Comparison of ENCODE assay signal across 10 mouse cellular contexts in genomic region chr7:16155132-16155872, GRCm38 (mm10). TPM values are rescaled to one million over a fixed set of nuclear protein-coding genes. Genes with fewer than 3 reads are reported as not detected.
DNase-seq lines count a peak whose midpoint lies in the region; ATAC-seq lines count a peak whose summit lies in the region.
"Had no signal": no experiment of that assay in that cellular context is flagged by ENCODE, and none has a peak within 500 bp of the region (broad histone marks: within the 10 kb centered on the region; RNA-seq: fewer than 3 reads in every experiment).

No protein-coding gene starts in this region.

- no peak for DNase-seq in frontal cortex, postnatal 10 days (ENCODE audit: low spot score in 2 of 2)
- peak; percentile 63 for DNase-seq in right cerebral cortex, adult 18-20 months
- DNase-seq in right cerebral cortex, postnatal 25 days, result no peak
- peak; percentile 68 to 79 for DNase-seq in heart, adult 18-20 months
- no peak for DNase-seq in spleen, postnatal 36 days (ENCODE audit: low spot score in 2 of 2)

- peak; percentile 18; the same call in 1 of the 2 replicates for ATAC-seq in frontal cortex, adult (ENCODE audit: low TSS enrichment)
- no peak for ATAC-seq in CD4-positive, CD25-positive, alpha-beta regulatory T cell, adult 4 months

RNA-seq across cellular contexts. Expression of gene Meis3, which starts 19.6 kb away (rescaled TPM):
- total RNA-seq in heart, adult 18-20 months (2021), result 1 to 10 TPM; 4.8 to 6.1 TPM
- 10 to 100 TPM; 23.0 to 26.2 TPM for polyA plus RNA-seq in CD4-positive, CD25-positive, alpha-beta regulatory T cell, adult 4 months (2017; shearing (Covaris generic))

RNA-seq across cellular contexts. Expression of gene Slc8a2, which starts 25.7 kb away (rescaled TPM):
- total RNA-seq in heart, adult 18-20 months (2021), result under 1 TPM; 0.72 to 0.85 TPM
- not detected for polyA plus RNA-seq in CD4-positive, CD25-positive, alpha-beta regulatory T cell, adult 4 months (2017; shearing (Covaris generic))
- total RNA-seq: liver, adult 2 months; megakaryocyte-erythroid progenitor cell, adult 5-6 weeks had no signal
- polyA plus RNA-seq: erythroblast, embryonic 14.5 days had no signal

RNA-seq across cellular contexts. Expression of gene Kptn, which starts 35.6 kb away (rescaled TPM):
- 10 to 100 TPM; 19.0 to 21.0 TPM for total RNA-seq in heart, adult 18-20 months (2021)
- 10 to 100 TPM; 22.0 to 32.9 TPM for polyA plus RNA-seq in CD4-positive, CD25-positive, alpha-beta regulatory T cell, adult 4 months (2017; shearing (Covaris generic))

RNA-seq across cellular contexts. Expression of gene Napa, which starts 57.0 kb away (rescaled TPM):
- 10 to 100 TPM; 88.7 to 99.1 TPM for total RNA-seq in heart, adult 18-20 months (2021)
- 100 to 1,000 TPM; 198 to 297 TPM for polyA plus RNA-seq in CD4-positive, CD25-positive, alpha-beta regulatory T cell, adult 4 months (2017; shearing (Covaris generic))

Comparison
In these comparisons a context has a peak if more than half of its experiments do, and no peak if none do; other contexts are left out.
1. DNase-seq: peak in right cerebral cortex, adult 18-20 months (single experiment) and heart, adult 18-20 months (2 of 2); none in frontal cortex, postnatal 10 days (0 of 2), right cerebral cortex, postnatal 25 days (single experiment) and spleen, postnatal 36 days (0 of 2).